Mouse (Mus musculus) MEL (cell line): ENCODE measurements around the gene Ifit1. TPM values are rescaled to one million over a fixed set of nuclear protein-coding genes. Genes with fewer than 3 reads are reported as not detected.

Experiments used
- DNase-seq: peaks from one replicate; pipeline ENCODE4 v3.0.0; 2011; ENCODE audit warnings: low read depth, low spot score
- H3K27ac ChIP-seq: 2 replicates; pipeline ENCODE4 v1.5.1; 2012; ENCODE audit warnings: low read depth, mild to moderate bottlenecking, control low read depth, low read length, moderate library complexity; ENCODE audit not compliant: control insufficient read depth
- H3K27me3 ChIP-seq, 2 experiments: fragments of 150-350 bp in 1 of 2; sonication (generic) in 1 of 2; 2 replicates each; pipeline ENCODE4 v1.6.1; 2012; ENCODE audit warnings: low read length in 2 of 2, mild to moderate bottlenecking in 2 of 2, improper control_type of control experiment in 1 of 2, moderate library complexity in 1 of 2; ENCODE audit not compliant: insufficient read depth in 2 of 2, control insufficient read depth in 1 of 2
- H3K36me3 ChIP-seq, 2 experiments: 2 replicates each; pipeline ENCODE4 v1.6.1; 2012 to 2014; ENCODE audit warnings: low read length in 2 of 2, improper control_type of control experiment in 1 of 2, inconsistent platforms in 1 of 2, mild to moderate bottlenecking in 1 of 2; ENCODE audit not compliant: insufficient read depth in 2 of 2, control insufficient read depth in 1 of 2
- H3K4me1 ChIP-seq, 2 experiments: fragments of 150-350 bp in 1 of 2; sonication (generic) in 1 of 2; 2 replicates each; pipeline ENCODE4 v1.6.1; 2012; ENCODE audit warnings: low read length in 2 of 2, improper control_type of control experiment in 1 of 2, mild to moderate bottlenecking in 1 of 2; ENCODE audit not compliant: insufficient read depth in 2 of 2, control insufficient read depth in 1 of 2
- H3K4me3 ChIP-seq, 2 experiments: fragments of 150-350 bp in 1 of 2; sonication (generic) in 1 of 2; 2 replicates each; pipeline ENCODE4 v1.5.1; 2012; ENCODE audit warnings: low read depth in 2 of 2, low read length in 2 of 2, mild to moderate bottlenecking in 2 of 2, moderate library complexity in 2 of 2, control low read depth in 1 of 2, improper control_type of control experiment in 1 of 2; ENCODE audit not compliant: control insufficient read depth in 1 of 2, insufficient read depth in 1 of 2
- H3K79me2 ChIP-seq: 2 replicates; pipeline ENCODE4 v1.6.1; 2012; ENCODE audit warnings: mild to moderate bottlenecking, low read length, moderate library complexity; ENCODE audit not compliant: control insufficient read depth, poor library complexity, insufficient read depth
- H3K9ac ChIP-seq: 2 replicates; pipeline ENCODE4 v1.6.1; 2012; ENCODE audit warnings: low read depth, mild to moderate bottlenecking, control low read depth, low read length, moderate library complexity; ENCODE audit not compliant: control insufficient read depth, poor library complexity, severe bottlenecking
- H3K9me3 ChIP-seq: fragments of 150-350 bp; sonication (generic); replicated peaks from 2 replicates; pipeline ENCODE4 v1.6.1; 2012; ENCODE audit warnings: mild to moderate bottlenecking, low read length, improper control_type of control experiment, moderate library complexity; ENCODE audit not compliant: insufficient read depth
- BHLHE40 ChIP-seq: IDR thresholded peaks from 2 replicates; pipeline ENCODE4 v1.6.1; 2012; ENCODE audit warnings: low read depth, mild to moderate bottlenecking, inconsistent platforms, low read length, improper control_type of control experiment, borderline replicate concordance
- CTCF ChIP-seq, 3 experiments: IDR thresholded peaks in 2 of 3; conservative IDR thresholded peaks in 1 of 3; 2 replicates each; pipeline ENCODE4 v1.5.1; 2011 to 2012; ENCODE audit warnings: low read length in 3 of 3, low read depth in 2 of 3, mild to moderate bottlenecking in 2 of 3, improper control_type of control experiment in 1 of 3, inconsistent platforms in 1 of 3, mixed read lengths in 1 of 3, moderate library complexity in 1 of 3; ENCODE audit not compliant: control insufficient read depth in 1 of 3, insufficient read depth in 1 of 3, poor library complexity in 1 of 3, severe bottlenecking in 1 of 3
- EP300 ChIP-seq, 2 experiments: IDR thresholded peaks; 2 replicates each; pipeline ENCODE4 v1.6.1; 2011; ENCODE audit warnings: improper control_type of control experiment in 2 of 2, low read length in 2 of 2, low read depth in 1 of 2, mild to moderate bottlenecking in 1 of 2
- JUND ChIP-seq: IDR thresholded peaks from 2 replicates; pipeline ENCODE4 v1.6.1; 2011; ENCODE audit warnings: low read depth, mild to moderate bottlenecking, improper control_type of control experiment, low read length
- MAZ ChIP-seq: IDR thresholded peaks from 2 replicates; pipeline ENCODE4 v1.6.1; 2012; ENCODE audit warnings: low read depth, mild to moderate bottlenecking, inconsistent platforms, low read length, improper control_type of control experiment
- MYB ChIP-seq: IDR thresholded peaks from 2 replicates; pipeline ENCODE4 v1.6.1; 2011; ENCODE audit warnings: mild to moderate bottlenecking, low read depth, low read length, improper control_type of control experiment
- MYC ChIP-seq: IDR thresholded peaks from 2 replicates; pipeline ENCODE4 v1.6.1; 2011; ENCODE audit warnings: low read depth, mild to moderate bottlenecking, low read length, improper control_type of control experiment, moderate library complexity
- POLR2AphosphoS5 ChIP-seq: IDR thresholded peaks from 2 replicates; pipeline ENCODE4 v1.6.1; 2012; ENCODE audit warnings: low read depth, borderline replicate concordance, mild to moderate bottlenecking, inconsistent platforms, low read length, moderate library complexity, mixed read lengths
- RAD21 ChIP-seq: IDR thresholded peaks from 2 replicates; pipeline ENCODE4 v1.6.1; 2011; ENCODE audit warnings: mild to moderate bottlenecking, low read depth, low read length, improper control_type of control experiment
- SMC3 ChIP-seq: IDR thresholded peaks from 2 replicates; pipeline ENCODE4 v1.6.1; 2011; ENCODE audit warnings: low read depth, low read length, improper control_type of control experiment
- TAL1 ChIP-seq: IDR thresholded peaks from 2 replicates; pipeline ENCODE4 v1.6.1; 2012; ENCODE audit warnings: mild to moderate bottlenecking, inconsistent platforms, low read length, moderate library complexity, mixed read lengths
- TCF12 ChIP-seq: IDR thresholded peaks from 2 replicates; pipeline ENCODE4 v1.6.1; 2014; ENCODE audit warnings: low read depth, mild to moderate bottlenecking, inconsistent platforms, low read length, improper control_type of control experiment, moderate library complexity
- USF2 ChIP-seq, 2 experiments: IDR thresholded peaks; 2 replicates each; pipeline ENCODE4 v1.6.1; 2011 to 2012; ENCODE audit warnings: improper control_type of control experiment in 2 of 2, low read length in 2 of 2, borderline replicate concordance in 1 of 2, inconsistent platforms in 1 of 2, low read depth in 1 of 2, mild to moderate bottlenecking in 1 of 2; ENCODE audit not compliant: insufficient read depth in 1 of 2
- ZC3H11A ChIP-seq: IDR thresholded peaks from 2 replicates; pipeline ENCODE4 v1.6.1; 2012; ENCODE audit warnings: low read depth, mild to moderate bottlenecking, inconsistent platforms, low read length, improper control_type of control experiment
- ZKSCAN1 ChIP-seq: IDR thresholded peaks from 2 replicates; pipeline ENCODE4 v1.6.1; 2012; ENCODE audit warnings: low read depth, mild to moderate bottlenecking, inconsistent platforms, low read length, improper control_type of control experiment, moderate library complexity
- ZMIZ1 ChIP-seq: IDR thresholded peaks from 2 replicates; pipeline ENCODE4 v1.6.1; 2012; ENCODE audit warnings: low read depth, mild to moderate bottlenecking, inconsistent platforms, low read length, improper control_type of control experiment, moderate library complexity
- polyA plus RNA-seq, 2 experiments: library from polyadenylated mRNA; stranded (reverse) in 1 of 2; unstranded in 1 of 2; fragments of >175 nt in 1 of 2; fragments of >200 nt in 1 of 2; gene quantifications; 2 replicates each; pipeline versions ENCODE4 v1.2.1 to v1.2.4; 2012; ENCODE audit warnings: low replicate concordance in 2 of 2, low read depth in 1 of 2; ENCODE audit not compliant: insufficient read length in 2 of 2, insufficient read depth in 1 of 2, missing spikeins in 1 of 2
- total RNA-seq: library from RNA; depleted of rRNA; stranded (reverse); fragments of 300-350 nt; gene quantifications from 2 replicates; pipeline ENCODE4 v1.2.3, GENCODE M21; 2012

Gene Ifit1
- total and polyA plus RNA-seq, 3 experiments: 0.12 to 0.31 TPM; not detected in 1

GRCm38 (mm10) chr19:34684857-34685256, 44.2 kb downstream of the Ifit1 start:
- no peak overlapping the region for H3K4me3 ChIP-seq
- TF ChIP-seq CTCF (IDR thresholded peaks at IDR 0.05 in 2 of 3, conservative IDR thresholded peaks at IDR 0.05 in 1 of 3; ENCODE audit: control insufficient read depth in 1 of 3, insufficient read depth in 1 of 3, low read depth in 2 of 3, low read length in 3 of 3, poor library complexity in 1 of 3, severe bottlenecking in 1 of 3) (peak; percentile 57 to 75 (median 74)), EP300 (IDR thresholded peaks at IDR 0.05; ENCODE audit: low read depth in 1 of 2, low read length in 2 of 2) (no peak), ZC3H11A (peak; percentile 38), BHLHE40 (no peak), ZMIZ1 (no peak), JUND (no peak), SMC3 (peak; percentile 83), USF2 (IDR thresholded peaks at IDR 0.05; ENCODE audit: borderline replicate concordance in 1 of 2, insufficient read depth in 1 of 2, low read depth in 1 of 2, low read length in 2 of 2) (no peak), ZKSCAN1 (no peak), RAD21 (peak; percentile 61), TAL1 (no peak)
- TF ChIP-seq, all 39 proteins: peak for 4
- H3K27ac ChIP-seq: no peak overlapping the region
- H3K79me2 ChIP-seq: no peaks in the 10 kb centered on the region
- no peaks in the 10 kb centered on the region for H3K27me3 ChIP-seq
- no peaks in the 10 kb centered on the region for H3K4me1 ChIP-seq
- no peaks in the 10 kb centered on the region for H3K36me3 ChIP-seq
- H3K9me3 ChIP-seq: no peaks in the 10 kb centered on the region
- no peak overlapping the region for H3K9ac ChIP-seq
- peak; percentile 52 for DNase-seq

DNA sequence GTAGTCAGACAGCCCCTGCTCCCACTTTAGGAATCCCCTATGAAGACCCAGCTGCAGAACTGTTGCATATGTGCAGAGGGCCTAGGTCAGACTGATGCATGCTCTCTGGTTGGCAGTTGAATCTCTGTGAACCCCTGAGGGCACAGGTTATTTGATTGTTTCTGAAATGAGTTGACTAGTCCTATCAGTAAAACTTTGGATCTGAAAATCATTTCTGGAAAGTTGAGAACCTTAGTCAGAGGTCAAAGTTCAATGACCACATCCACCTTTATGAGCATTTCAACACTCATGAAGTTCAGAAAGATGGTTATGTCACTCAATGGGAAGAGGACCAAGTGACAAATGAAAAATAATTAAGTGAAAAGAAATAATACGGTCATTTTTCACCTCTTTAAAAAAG, 44.9 kb downstream of the Ifit1 start:
- no peaks in the 10 kb centered on the region for H3K9me3 ChIP-seq
- no peak overlapping the region for H3K27ac ChIP-seq
- H3K27me3 ChIP-seq: no peaks in the 10 kb centered on the region; a peak in 1 of 4 replicates
- H3K79me2 ChIP-seq: no peaks in the 10 kb centered on the region
- H3K4me1 ChIP-seq: no peaks in the 10 kb centered on the region
- no peak for DNase-seq
- H3K9ac ChIP-seq: no peak overlapping the region
- no peak overlapping the region for H3K4me3 ChIP-seq
- TF ChIP-seq POLR2AphosphoS5: no peak
- TF ChIP-seq MYC: no peak
- no peaks in the 10 kb centered on the region for H3K36me3 ChIP-seq

GRCm38 (mm10) chr19:34691402-34691801, 50.7 kb downstream of the Ifit1 start:
- H3K79me2 ChIP-seq: no peaks in the 10 kb centered on the region
- no peaks in the 10 kb centered on the region for H3K36me3 ChIP-seq
- TF ChIP-seq MAZ (no peak), ZKSCAN1 (no peak), MYB (no peak), TCF12 (no peak), BHLHE40 (no peak), ZMIZ1 (no peak), CTCF (IDR thresholded peaks at IDR 0.05 in 2 of 3, conservative IDR thresholded peaks at IDR 0.05 in 1 of 3; ENCODE audit: control insufficient read depth in 1 of 3, insufficient read depth in 1 of 3, low read depth in 2 of 3, low read length in 3 of 3, poor library complexity in 1 of 3, severe bottlenecking in 1 of 3) (no peak), ZC3H11A (no peak)
- H3K27ac ChIP-seq: no peak overlapping the region
- H3K27me3 ChIP-seq: peaks cover 0 to 3% of the 10 kb centered on the region in 2 experiments; a peak in 3 of 4 replicates
- H3K4me3 ChIP-seq: no peak overlapping the region
- DNase-seq: no peak
- H3K9me3 ChIP-seq: no peaks in the 10 kb centered on the region
- H3K4me1 ChIP-seq: no peaks in the 10 kb centered on the region
- no peak overlapping the region for H3K9ac ChIP-seq
